Mouse (Mus musculus) skeletal muscle tissue, adult 2 months (tissue): Measurements from ENCODE around the gene Lgals9.

Experiments used
- DNase-seq: peaks from one replicate; pipeline ENCODE4 v3.0.0-alpha.2; 2012; ENCODE audit warnings: low read depth, low spot score

Lgals9 gene

DNA sequence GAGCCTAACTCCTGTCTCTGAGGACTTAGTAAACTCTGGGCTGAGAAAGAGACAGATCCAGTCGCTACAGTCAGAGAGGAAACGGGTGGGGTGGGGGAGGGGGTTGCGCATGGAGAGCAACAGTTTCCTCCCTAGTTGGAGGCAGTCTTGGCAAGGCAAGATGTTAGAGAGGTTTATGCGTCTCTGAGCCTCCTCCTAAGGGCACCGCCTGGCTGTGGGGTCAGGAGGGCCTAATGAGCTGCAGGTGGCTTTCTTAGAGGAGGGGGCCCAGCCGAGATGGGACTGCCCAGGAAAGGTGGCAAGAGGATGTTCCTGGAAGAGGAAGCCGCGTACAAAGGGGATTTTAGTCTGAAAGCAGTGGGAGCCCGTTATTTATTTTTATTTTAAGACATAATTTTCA, 60.6 kb downstream of the Lgals9 start:
- no peak for DNase-seq

GRCm38 (mm10) chr11:78922678-78923407, 61.9 kb downstream of the Lgals9 start:
- peak; percentile 54 for DNase-seq

- DNase-seq, result no peak
Measured at GRCm38 (mm10) chr11:78920411-78920939, 64.3 kb downstream of the Lgals9 start, which contains the start of gene Nos2. Gene Nos2, plus strand, starts transcription at chr11:78920787.

DNA sequence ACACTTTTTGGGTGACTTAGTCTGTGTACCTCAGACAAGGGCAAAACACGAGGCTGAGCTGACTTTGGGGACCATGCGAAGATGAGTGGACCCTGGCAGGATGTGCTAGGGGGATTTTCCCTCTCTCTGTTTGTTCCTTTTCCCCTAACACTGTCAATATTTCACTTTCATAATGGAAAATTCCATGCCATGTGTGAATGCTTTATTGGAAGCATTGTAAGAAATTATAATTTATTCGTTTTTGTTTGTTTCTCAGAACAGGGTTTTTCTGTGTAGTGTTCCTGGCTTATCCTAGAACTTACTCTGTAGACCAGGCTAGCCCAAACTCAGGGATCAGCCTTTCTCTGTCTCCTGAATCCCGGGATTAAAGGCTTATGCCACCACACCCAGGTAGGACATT, 65.0 kb downstream of the Lgals9 start:
- no peak for DNase-seq

DNA sequence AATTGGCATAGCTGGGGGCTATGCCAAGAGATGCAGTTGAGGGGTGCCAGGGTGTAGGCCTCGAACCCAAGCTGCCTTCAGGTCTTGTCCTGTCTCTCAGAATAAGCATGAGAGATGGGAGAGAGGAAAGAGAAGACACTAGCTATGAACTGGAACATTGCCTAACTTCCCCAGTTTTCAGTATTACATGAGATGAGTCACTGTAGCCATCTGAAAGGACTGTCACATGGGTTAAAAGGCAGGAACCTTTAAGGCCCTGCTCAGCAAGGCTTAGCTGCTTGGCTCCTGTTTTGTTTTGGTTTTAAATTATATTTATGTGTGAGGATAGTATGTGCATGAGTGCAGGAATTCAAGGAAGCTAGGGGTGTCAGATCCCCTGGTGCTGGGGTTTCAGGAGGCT, 68.3 kb downstream of the Lgals9 start:
- no peak for DNase-seq

- DNase-seq, result no peak
Measured at GRCm38 (mm10) chr11:78915473-78915872, 69.3 kb downstream of the Lgals9 start.
